Mouse (Mus musculus) thymus, adult 2 months (tissue): Measurements from ENCODE around the gene Rph3al. TPM values are rescaled to one million over a fixed set of nuclear protein-coding genes. Genes with fewer than 3 reads are reported as not detected.
A peak's percentile ranks its signal among the peaks of the same experiment; 100 is the strongest.

ENCODE experiments used
- DNase-seq: peaks from one replicate; pipeline ENCODE4 v3.0.0; 2021
- H3K27ac ChIP-seq: fragments of 200-500 bp; 2 replicates; pipeline ENCODE4 v1.5.1; 2012; ENCODE audit warnings: low read length, control low read depth; ENCODE audit not compliant: control insufficient read depth, insufficient read depth
- H3K27me3 ChIP-seq: fragments of 200-500 bp; 2 replicates; pipeline ENCODE4 v1.6.1; 2012; ENCODE audit warnings: mild to moderate bottlenecking, low read length, moderate library complexity, mixed read lengths; ENCODE audit not compliant: control insufficient read depth, insufficient read depth
- H3K36me3 ChIP-seq: fragments of 200-500 bp; 2 replicates; pipeline ENCODE4 v1.6.1; 2012; ENCODE audit warnings: mild to moderate bottlenecking, low read length, moderate library complexity; ENCODE audit not compliant: control insufficient read depth, insufficient read depth
- H3K4me1 ChIP-seq: fragments of 200-500 bp; replicated peaks from 2 replicates; pipeline ENCODE4 v1.6.1; 2012; ENCODE audit warnings: low read length; ENCODE audit not compliant: control insufficient read depth, insufficient read depth
- H3K4me3 ChIP-seq: fragments of 200-500 bp; 2 replicates; pipeline ENCODE4 v1.5.1; 2012; ENCODE audit warnings: mild to moderate bottlenecking, low read length, control low read depth, moderate library complexity; ENCODE audit not compliant: control insufficient read depth, insufficient read depth
- CTCF ChIP-seq: fragments of 200-500 bp; IDR thresholded peaks from 2 replicates; pipeline ENCODE4 v1.5.1; 2012; ENCODE audit warnings: mild to moderate bottlenecking, control low read depth, low read length, moderate library complexity, borderline replicate concordance; ENCODE audit not compliant: control insufficient read depth, poor library complexity, insufficient read depth; ENCODE audit errors: extremely low read depth
- POLR2A ChIP-seq: fragments of 200-500 bp; IDR thresholded peaks from 2 replicates; pipeline ENCODE4 v1.6.1; 2012; ENCODE audit warnings: mild to moderate bottlenecking, low read length, control low read depth, moderate library complexity; ENCODE audit not compliant: control insufficient read depth, poor library complexity, insufficient read depth; ENCODE audit errors: extremely low read depth
- WGBS: fragments of 180-500 bp; shearing (Covaris S2); methylation state at CpG from one replicate; pipeline ENCODE4 v1.1.7; 2018; 5-methylcytosine and 5-hydroxymethylcytosine counted together
- polyA plus RNA-seq: library from polyadenylated mRNA; depleted of rRNA; stranded (reverse); fragments of >200 nt; gene quantifications from 2 replicates; pipeline ENCODE4 v1.2.3, GENCODE M21; 2012; rRNA removed

Gene Rph3al
- 7.6 TPM in 2 replicates for polyA plus RNA-seq

DNA sequence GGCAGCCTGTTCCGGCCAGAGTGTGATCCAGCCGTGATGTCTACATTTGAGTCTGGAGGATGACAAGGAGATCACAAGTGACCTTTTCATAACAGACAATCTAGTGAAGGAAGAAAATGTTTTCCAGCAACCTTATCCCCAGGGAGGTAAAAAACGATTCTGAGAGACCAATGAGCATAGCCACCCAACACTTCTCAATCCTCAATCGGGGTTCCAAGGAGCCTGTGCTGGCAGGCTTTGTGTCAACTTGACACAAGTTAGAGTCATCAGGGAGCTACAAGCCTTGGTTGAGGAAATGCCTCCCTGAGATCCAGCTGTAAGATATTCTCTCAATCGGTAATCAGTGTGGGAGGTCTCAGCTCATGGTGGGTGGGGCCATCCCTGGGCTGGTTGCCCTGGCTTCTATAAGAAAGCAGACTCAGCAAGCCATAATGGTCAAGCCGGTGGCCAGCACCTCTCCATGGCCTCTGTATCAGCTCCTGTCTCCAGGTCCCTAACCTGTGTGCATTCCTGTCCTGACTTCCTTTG, at the start of gene Rph3al:
TSS of gene Rph3al (minus strand) at position 51 of the 528 bp plus-strand sequence.
- H3K4me1 ChIP-seq, result peaks cover 29% of the 10 kb centered on the region
- no peak for DNase-seq
- WGBS, result 80% methylated on average over 6 of the region's 6 CpGs
- no peaks in the 10 kb centered on the region for H3K36me3 ChIP-seq
- TF ChIP-seq POLR2A, result no peak
- no peak for TF ChIP-seq CTCF
- H3K27ac ChIP-seq, result no peak within 1 kb of the TSS
- H3K27me3 ChIP-seq, result no peaks in the 10 kb centered on the region
- no peak within 1 kb of the TSS for H3K4me3 ChIP-seq

DNA sequence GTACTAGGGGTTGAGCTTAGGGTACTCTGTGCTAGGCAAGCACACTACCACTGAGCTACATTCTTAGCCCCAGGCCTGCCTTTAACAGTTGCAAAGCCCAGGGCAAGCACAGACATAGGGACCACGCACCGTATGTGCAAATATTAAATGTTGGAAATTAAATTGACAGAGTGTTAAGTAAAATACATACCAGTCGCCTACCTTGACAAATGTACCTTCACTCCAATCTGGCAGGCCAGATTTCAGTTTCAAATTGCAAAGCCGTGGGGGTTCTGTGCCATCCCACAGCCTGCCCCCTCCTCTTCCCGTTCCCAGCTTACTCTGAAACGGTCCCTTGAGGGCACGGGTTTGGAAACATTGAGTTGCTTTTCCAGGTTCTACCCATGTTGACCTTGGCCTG, 47.7 kb upstream of the Rph3al start:
- no peaks in the 10 kb centered on the region for H3K27me3 ChIP-seq
- no peak overlapping the region for H3K27ac ChIP-seq
- H3K36me3 ChIP-seq, result no peaks in the 10 kb centered on the region
- no peak overlapping the region for H3K4me3 ChIP-seq
- no peak for TF ChIP-seq POLR2A
- no peak for TF ChIP-seq CTCF
- 92% methylated on average over 7 of the region's 7 CpGs for WGBS
- peaks cover 6% of the 10 kb centered on the region for H3K4me1 ChIP-seq
- DNase-seq, result no peak

DNA sequence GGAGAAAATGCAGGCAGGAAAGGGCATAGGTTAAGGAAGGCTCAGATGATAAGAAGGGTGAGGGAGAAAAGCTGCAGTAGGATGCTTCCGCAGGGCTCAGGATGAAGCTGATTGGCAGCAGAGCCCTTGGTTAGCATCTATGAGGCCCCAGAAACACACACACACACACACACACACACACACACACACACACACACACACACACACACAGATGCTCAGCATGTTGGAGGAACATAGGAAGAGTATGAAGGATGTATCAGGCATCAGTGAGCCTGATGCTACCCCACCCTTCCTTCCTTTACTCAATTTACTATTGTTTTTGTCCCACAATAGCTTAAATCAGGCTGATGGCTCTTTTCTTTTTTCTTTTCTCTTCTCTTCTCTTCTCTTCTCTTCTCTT, 46.4 kb upstream of the Rph3al start:
- H3K27ac ChIP-seq, result no peak overlapping the region
- TF ChIP-seq POLR2A (no peak), CTCF (no peak)
- H3K36me3 ChIP-seq, result no peaks in the 10 kb centered on the region
- no peak for DNase-seq
- H3K4me3 ChIP-seq, result no peak overlapping the region
- H3K4me1 ChIP-seq, result peaks cover 18% of the 10 kb centered on the region
- no peaks in the 10 kb centered on the region for H3K27me3 ChIP-seq
- 90% methylated on average over 1 of the region's 1 CpGs for WGBS

DNA sequence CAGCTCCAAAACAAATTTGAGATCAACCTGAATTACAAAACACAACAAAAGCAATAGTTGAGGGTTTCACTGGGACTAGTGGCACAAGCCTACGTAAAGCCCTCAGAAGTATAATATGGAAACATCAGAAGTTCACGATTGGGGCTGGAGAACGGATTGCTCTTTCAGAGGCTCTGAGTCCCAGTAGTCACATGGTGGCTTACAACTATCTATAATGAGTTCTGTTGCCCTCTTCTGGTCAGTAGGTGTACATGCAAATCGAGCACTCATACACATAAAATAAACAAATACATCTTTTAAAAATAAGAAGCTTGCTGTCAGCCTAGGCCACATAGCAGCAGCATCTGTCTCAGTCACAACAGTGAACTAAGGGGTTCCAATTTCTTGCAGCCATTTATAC, 45.0 kb upstream of the Rph3al start:
- 70% methylated on average over 4 of the region's 4 CpGs for WGBS
- no peaks in the 10 kb centered on the region for H3K27me3 ChIP-seq
- H3K27ac ChIP-seq, result no peak overlapping the region
- no peaks in the 10 kb centered on the region for H3K36me3 ChIP-seq
- DNase-seq, result no peak
- TF ChIP-seq POLR2A, result no peak
- TF ChIP-seq CTCF, result no peak
- peaks cover 22% of the 10 kb centered on the region for H3K4me1 ChIP-seq
- H3K4me3 ChIP-seq, result no peak overlapping the region

DNA sequence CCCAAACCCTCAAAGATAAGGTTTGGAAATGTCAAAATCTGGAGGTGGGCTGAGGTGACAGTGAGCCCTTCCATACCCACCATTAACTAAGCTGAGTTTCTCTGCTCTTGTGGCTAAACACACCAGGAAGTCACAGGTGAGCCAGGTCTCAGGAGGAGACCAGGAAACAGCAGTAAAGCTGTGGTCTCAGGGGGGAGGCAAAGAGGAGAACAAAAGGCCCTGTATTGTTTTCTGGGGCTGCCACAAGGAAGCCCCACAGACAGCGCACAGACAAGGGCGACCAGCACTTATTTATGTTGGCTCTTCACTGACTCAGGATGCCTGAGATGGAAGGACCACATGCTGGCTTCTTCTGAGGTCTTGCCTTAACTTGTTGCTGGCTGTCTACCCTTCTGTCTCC, 42.2 kb upstream of the Rph3al start:
- Histone ChIP-seq H3K27ac (peak overlapping the region; percentile 67), H3K27me3 (no peaks in the 10 kb centered on the region), H3K4me1 (peaks cover 41% of the 10 kb centered on the region), H3K36me3 (no peaks in the 10 kb centered on the region), H3K4me3 (no peak overlapping the region)
- DNase-seq, result peak; percentile 31
- TF ChIP-seq CTCF (no peak), POLR2A (no peak)
- 3% methylated on average over 2 of the region's 2 CpGs for WGBS

DNA sequence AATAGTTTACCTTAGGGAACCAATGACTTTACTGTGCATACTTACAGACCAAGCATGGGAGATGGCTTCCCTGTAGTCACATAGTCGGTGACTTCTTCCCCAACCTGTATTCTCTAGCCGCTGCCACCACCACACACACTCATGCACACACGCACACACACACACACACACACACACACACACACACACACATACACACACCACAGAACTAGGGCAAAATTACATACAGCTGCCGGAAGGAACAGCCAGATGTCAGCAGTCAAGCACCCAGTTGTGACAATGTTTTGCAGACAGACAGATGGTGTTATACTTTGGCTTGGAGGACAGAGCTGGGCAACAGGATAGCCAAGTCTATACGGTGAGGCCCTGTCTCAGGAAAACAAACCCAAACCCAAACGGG, 39.8 kb upstream of the Rph3al start:
- H3K4me1 ChIP-seq, result peaks cover 50% of the 10 kb centered on the region
- no peak for TF ChIP-seq POLR2A
- no peak for TF ChIP-seq CTCF
- DNase-seq, result peak; percentile 55
- no peaks in the 10 kb centered on the region for H3K36me3 ChIP-seq
- no peaks in the 10 kb centered on the region for H3K27me3 ChIP-seq
- WGBS, result 26% methylated on average over 6 of the region's 6 CpGs
- H3K4me3 ChIP-seq, result no peak overlapping the region
- peak overlapping the region; percentile 96 for H3K27ac ChIP-seq

DNA sequence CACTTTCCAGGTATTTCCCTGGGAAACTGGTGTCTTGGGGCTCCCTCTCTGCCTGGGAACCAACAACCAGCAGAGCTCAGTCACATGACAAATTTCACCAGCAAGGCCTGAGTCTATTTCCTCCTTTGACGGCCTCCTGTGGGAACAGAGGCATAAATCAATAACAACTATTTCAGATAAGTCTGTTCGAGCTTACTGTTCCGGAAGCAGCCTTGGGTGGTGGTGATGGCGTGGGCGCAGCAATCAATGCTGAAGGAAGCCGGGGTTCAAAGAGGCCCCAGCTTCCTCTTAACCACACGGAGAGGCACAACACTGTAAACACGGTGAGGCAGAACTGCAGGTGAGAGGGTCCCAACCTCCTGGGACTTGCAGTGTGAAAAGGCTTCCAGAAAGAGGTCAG, 38.5 kb upstream of the Rph3al start:
- no peaks in the 10 kb centered on the region for H3K27me3 ChIP-seq
- H3K4me1 ChIP-seq, result peaks cover 52% of the 10 kb centered on the region
- peak overlapping the region; percentile 90 for H3K27ac ChIP-seq
- TF ChIP-seq POLR2A (no peak), CTCF (no peak)
- DNase-seq, result peak; percentile 79
- 2% methylated on average over 8 of the region's 8 CpGs for WGBS
- H3K4me3 ChIP-seq, result no peak overlapping the region
- no peaks in the 10 kb centered on the region for H3K36me3 ChIP-seq
